Mouse (Mus musculus) embryonic facial prominence, embryonic 10.5 days (tissue): ENCODE measurements around the gene Jmjd8. TPM values are rescaled to one million over a fixed set of nuclear protein-coding genes. Genes with fewer than 3 reads are reported as not detected.

ENCODE experiments used
- DNase-seq: peaks from one replicate; pipeline ENCODE4 v3.0.0-alpha.2; 2017; ENCODE audit warnings: low spot score
- H3K27ac ChIP-seq: fragments of 300-500 bp; sonication (generic); replicated peaks from 2 replicates; pipeline ENCODE4 v1.5.1; 2016; ENCODE audit warnings: mild to moderate bottlenecking
- H3K27me3 ChIP-seq: fragments of 300-500 bp; sonication (generic); replicated peaks from 2 replicates; pipeline ENCODE4 v1.6.1; 2016; ENCODE audit warnings: low read depth, mild to moderate bottlenecking; ENCODE audit not compliant: poor library complexity, severe bottlenecking
- H3K36me3 ChIP-seq: fragments of 300-500 bp; sonication (generic); replicated peaks from 2 replicates; pipeline ENCODE4 v1.6.1; 2016; ENCODE audit warnings: mild to moderate bottlenecking, moderate library complexity
- H3K4me1 ChIP-seq: fragments of 300-500 bp; sonication (generic); 2 replicates; pipeline ENCODE4 v1.6.1; 2016
- H3K4me3 ChIP-seq: fragments of 300-500 bp; sonication (generic); 2 replicates; pipeline ENCODE4 v1.5.1; 2016; ENCODE audit warnings: mild to moderate bottlenecking, moderate library complexity
- H3K9me3 ChIP-seq: fragments of 300-500 bp; sonication (generic); 2 replicates; pipeline ENCODE4 v1.6.1; 2016; ENCODE audit warnings: mild to moderate bottlenecking
- WGBS: fragments of 180-500 bp; shearing (Covaris S2); methylation state at CpG from one replicate; pipeline ENCODE4 v1.1.7; 2016; 5-methylcytosine and 5-hydroxymethylcytosine counted together
- polyA plus RNA-seq: library from polyadenylated mRNA; unstranded; fragments of >200 nt; fragmentation: Nextera tagmentation; extraction: Ambion mirVana; gene quantifications from 2 replicates; pipeline ENCODE4 v1.2.1, GENCODE M21; 2016

The Jmjd8 gene
- polyA plus RNA-seq, 1 experiment from 2014 or later: 50.5 TPM

GRCm38 (mm10) chr17:25829558-25830017 lies 921 bp downstream of the Jmjd8 start:
- no peaks in the 10 kb centered on the region for H3K9me3 ChIP-seq
- peaks cover 78% of the 10 kb centered on the region for H3K4me1 ChIP-seq
- WGBS: 42% methylated on average over 8 of the region's 8 CpGs
- peaks cover 62% of the 10 kb centered on the region for H3K36me3 ChIP-seq
- peak overlapping the region; percentile 87 for H3K27ac ChIP-seq
- H3K4me3 ChIP-seq: peak overlapping the region; percentile 81
- DNase-seq: peak; percentile 29
- H3K27me3 ChIP-seq: no peaks in the 10 kb centered on the region

DNA sequence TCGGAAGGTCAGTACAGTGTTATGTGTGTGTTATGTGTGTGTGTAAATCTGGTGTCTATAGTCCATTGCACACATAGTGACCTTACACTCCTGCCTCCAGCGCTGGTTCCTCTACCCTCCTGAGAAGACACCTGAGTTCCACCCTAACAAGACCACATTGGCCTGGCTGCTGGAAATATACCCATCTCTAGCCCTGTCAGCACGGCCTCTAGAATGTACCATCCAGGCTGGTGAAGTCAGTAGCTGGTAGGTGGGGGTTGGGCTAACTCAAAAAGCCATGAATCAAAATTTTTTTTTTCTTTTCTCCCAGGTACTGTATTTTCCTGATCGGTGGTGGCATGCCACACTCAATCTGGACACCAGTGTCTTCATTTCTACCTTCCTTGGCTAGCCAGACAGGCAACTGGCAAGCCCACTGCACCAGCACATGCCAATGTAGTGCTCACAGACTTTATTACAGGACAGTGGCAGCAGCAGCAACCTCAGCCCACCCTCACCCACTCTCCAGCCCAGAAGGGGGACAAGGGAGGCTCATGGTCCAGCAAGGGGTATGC lies 1.6 kb downstream of the Jmjd8 start:
- peak overlapping the region; percentile 81 for H3K4me3 ChIP-seq
- peaks cover 66% of the 10 kb centered on the region for H3K36me3 ChIP-seq
- peaks cover 78% of the 10 kb centered on the region for H3K4me1 ChIP-seq
- WGBS: 87% methylated on average over 4 of the region's 4 CpGs
- no peaks in the 10 kb centered on the region for H3K9me3 ChIP-seq
- DNase-seq: no peak
- H3K27ac ChIP-seq: 0 out of 2 replicates have a peak overlapping the region, but pooled peaks have one; percentile 11
- H3K27me3 ChIP-seq: no peaks in the 10 kb centered on the region

GRCm38 (mm10) chr17:25830806-25831431 lies 2.3 kb downstream of the Jmjd8 start:
- H3K4me1 ChIP-seq: peaks cover 80% of the 10 kb centered on the region
- no peak for DNase-seq
- H3K4me3 ChIP-seq: peak overlapping the region; percentile 81
- peaks cover 66% of the 10 kb centered on the region for H3K36me3 ChIP-seq
- no peaks in the 10 kb centered on the region for H3K27me3 ChIP-seq
- H3K9me3 ChIP-seq: no peaks in the 10 kb centered on the region
- 87% methylated on average over 14 of the region's 14 CpGs for WGBS
- 0 out of 2 replicates have a peak overlapping the region, but pooled peaks have one; percentile 11 for H3K27ac ChIP-seq

- 67% methylated on average over 21 of the region's 21 CpGs for WGBS
- Histone ChIP-seq H3K36me3 (peaks cover 63% of the 10 kb centered on the region), H3K27ac (peak overlapping the region; percentile 95), H3K27me3 (no peaks in the 10 kb centered on the region), H3K4me3 (peak overlapping the region; percentile 81), H3K9me3 (no peaks in the 10 kb centered on the region), H3K4me1 (peaks cover 85% of the 10 kb centered on the region)
- peak; percentile 26 for DNase-seq
These were observed 3.0 kb downstream of the Jmjd8 start for GRCm38 (mm10) chr17:25831451-25832281.

- under 1% methylated on average over 77 of the region's 77 CpGs for WGBS
- H3K27me3 ChIP-seq: no peaks in the 10 kb centered on the region
- DNase-seq: peak; percentile 99
- H3K36me3 ChIP-seq: peaks cover 60% of the 10 kb centered on the region
- H3K4me1 ChIP-seq: peaks cover 85% of the 10 kb centered on the region
- H3K27ac ChIP-seq: peak overlapping the region; percentile 95
- H3K4me3 ChIP-seq: peak overlapping the region; percentile 81
- H3K9me3 ChIP-seq: no peaks in the 10 kb centered on the region
These were observed 4.0 kb downstream of the Jmjd8 start for GRCm38 (mm10) chr17:25832436-25833290.

DNA sequence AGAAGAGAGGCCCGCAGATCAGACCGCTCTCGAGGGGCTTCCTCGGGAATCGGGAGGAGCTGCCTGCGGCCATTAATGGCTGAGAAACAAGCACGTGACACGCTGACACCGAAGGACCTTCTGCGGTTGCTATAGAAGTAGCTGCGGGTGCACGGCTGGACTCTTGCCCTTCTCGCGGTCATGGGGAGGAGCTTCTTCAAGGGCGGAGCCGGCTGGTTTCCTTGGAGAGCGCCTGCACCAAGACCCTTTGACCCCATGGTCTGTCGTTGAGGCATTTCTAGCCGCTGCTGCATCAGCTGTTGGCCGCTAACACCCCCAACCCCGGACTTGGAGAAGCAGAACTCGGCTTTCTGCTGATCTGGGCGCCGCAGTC lies 4.6 kb downstream of the Jmjd8 start, which contains the start of gene Stub1:
Gene Stub1 (minus strand): TSS at position 114 of the 373 bp plus-strand sequence.
- peaks cover 60% of the 10 kb centered on the region for H3K36me3 ChIP-seq
- DNase-seq: peak; percentile 90
- H3K27me3 ChIP-seq: no peaks in the 10 kb centered on the region
- peak within 1 kb of the TSS; percentile 81 for H3K4me3 ChIP-seq
- H3K27ac ChIP-seq: peak within 1 kb of the TSS; percentile 95
- no peaks in the 10 kb centered on the region for H3K9me3 ChIP-seq
- under 1% methylated on average over 24 of the region's 24 CpGs for WGBS
- peaks cover 85% of the 10 kb centered on the region for H3K4me1 ChIP-seq

DNA sequence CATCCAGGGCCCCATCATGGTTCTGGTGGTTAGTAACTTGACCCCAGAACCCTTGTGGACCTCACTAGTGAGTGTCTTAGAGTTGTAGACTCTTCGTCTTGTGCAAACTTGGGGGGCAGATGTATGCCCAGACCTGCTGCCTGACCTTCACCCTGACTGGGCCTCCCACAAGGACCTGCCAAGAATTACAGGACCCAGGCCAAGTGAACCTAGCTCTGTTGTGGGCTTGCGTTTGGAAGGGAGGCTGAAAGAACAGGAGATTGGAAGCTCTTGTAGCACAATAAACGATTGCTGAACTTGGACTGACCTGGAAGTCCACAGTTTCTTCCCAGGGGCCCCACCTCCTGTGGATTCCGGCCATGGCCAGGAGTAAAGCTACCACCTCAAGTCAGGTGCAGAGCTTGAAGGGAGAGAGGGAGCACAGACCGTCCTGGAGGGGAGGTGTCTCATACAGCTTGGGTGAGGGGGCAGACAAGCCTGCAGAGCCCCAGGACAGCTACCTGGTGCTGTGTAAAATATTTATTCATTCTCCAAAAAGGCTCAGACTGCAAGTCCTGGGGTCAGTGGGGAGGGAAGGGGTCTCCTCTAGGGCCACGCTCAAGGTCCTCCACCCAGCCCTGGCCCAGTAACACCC lies 5.4 kb downstream of the Jmjd8 start:
- Histone ChIP-seq H3K9me3 (no peaks in the 10 kb centered on the region), H3K4me3 (peak overlapping the region; percentile 81), H3K27me3 (no peaks in the 10 kb centered on the region), H3K27ac (peak overlapping the region; percentile 95), H3K4me1 (peaks cover 81% of the 10 kb centered on the region), H3K36me3 (peaks cover 67% of the 10 kb centered on the region)
- DNase-seq: no peak
- WGBS: 55% methylated on average over 6 of the region's 6 CpGs

- Histone ChIP-seq H3K4me1 (peaks cover 75% of the 10 kb centered on the region), H3K36me3 (peaks cover 70% of the 10 kb centered on the region), H3K27ac (peak overlapping the region; percentile 95), H3K27me3 (no peaks in the 10 kb centered on the region), H3K4me3 (peak overlapping the region; percentile 81), H3K9me3 (no peaks in the 10 kb centered on the region)
- DNase-seq: no peak
- 86% methylated on average over 12 of the region's 12 CpGs for WGBS
These were observed 6.0 kb downstream of the Jmjd8 start for GRCm38 (mm10) chr17:25834595-25835222.

- no peak for DNase-seq
- Histone ChIP-seq H3K27ac (no peak overlapping the region), H3K9me3 (no peaks in the 10 kb centered on the region), H3K4me3 (peak overlapping the region; percentile 81), H3K27me3 (no peaks in the 10 kb centered on the region), H3K4me1 (peaks cover 69% of the 10 kb centered on the region), H3K36me3 (peaks cover 70% of the 10 kb centered on the region)
- WGBS: 96% methylated on average over 7 of the region's 7 CpGs
These were observed 6.6 kb downstream of the Jmjd8 start for GRCm38 (mm10) chr17:25835301-25835700.

- no peaks in the 10 kb centered on the region for H3K27me3 ChIP-seq
- peaks cover 70% of the 10 kb centered on the region for H3K36me3 ChIP-seq
- no peaks in the 10 kb centered on the region for H3K9me3 ChIP-seq
- H3K4me1 ChIP-seq: peaks cover 64% of the 10 kb centered on the region
- no peak for DNase-seq
- H3K4me3 ChIP-seq: peak overlapping the region; percentile 59; the same call in 1 of the 2 replicates
- 92% methylated on average over 16 of the region's 16 CpGs for WGBS
- no peak overlapping the region for H3K27ac ChIP-seq
These were observed 7.1 kb downstream of the Jmjd8 start for GRCm38 (mm10) chr17:25835816-25836215.

GRCm38 (mm10) chr17:25836397-25837075 lies 7.9 kb downstream of the Jmjd8 start:
- peak overlapping the region; percentile 80 for H3K27ac ChIP-seq

More at GRCm38 (mm10) chr17:25836397-25837075, 7.9 kb downstream of the Jmjd8 start:
- peak; percentile 20 for DNase-seq
- Histone ChIP-seq H3K9me3 (no peaks in the 10 kb centered on the region), H3K4me3 (peak overlapping the region; percentile 59), H3K27me3 (no peaks in the 10 kb centered on the region), H3K36me3 (peaks cover 70% of the 10 kb centered on the region), H3K4me1 (peaks cover 57% of the 10 kb centered on the region)
- WGBS: 22% methylated on average over 23 of the region's 23 CpGs
